Mouse (Mus musculus) thymus, adult 2 months (tissue): ENCODE results near the gene Smarcd2. TPM values are rescaled to one million over a fixed set of nuclear protein-coding genes. Genes with fewer than 3 reads are reported as not detected.
A peak's percentile ranks its signal among the peaks of the same experiment; 100 is the strongest.

Experiments
- DNase-seq: peaks from one replicate; pipeline ENCODE4 v3.0.0; 2021
- H3K27ac ChIP-seq: fragments of 200-500 bp; 2 replicates; pipeline ENCODE4 v1.5.1; 2012; ENCODE audit warnings: low read length, control low read depth; ENCODE audit not compliant: control insufficient read depth, insufficient read depth
- H3K27me3 ChIP-seq: fragments of 200-500 bp; 2 replicates; pipeline ENCODE4 v1.6.1; 2012; ENCODE audit warnings: mild to moderate bottlenecking, low read length, moderate library complexity, mixed read lengths; ENCODE audit not compliant: control insufficient read depth, insufficient read depth
- H3K36me3 ChIP-seq: fragments of 200-500 bp; 2 replicates; pipeline ENCODE4 v1.6.1; 2012; ENCODE audit warnings: mild to moderate bottlenecking, low read length, moderate library complexity; ENCODE audit not compliant: control insufficient read depth, insufficient read depth
- H3K4me1 ChIP-seq: fragments of 200-500 bp; replicated peaks from 2 replicates; pipeline ENCODE4 v1.6.1; 2012; ENCODE audit warnings: low read length; ENCODE audit not compliant: control insufficient read depth, insufficient read depth
- H3K4me3 ChIP-seq: fragments of 200-500 bp; 2 replicates; pipeline ENCODE4 v1.5.1; 2012; ENCODE audit warnings: mild to moderate bottlenecking, low read length, control low read depth, moderate library complexity; ENCODE audit not compliant: control insufficient read depth, insufficient read depth
- CTCF ChIP-seq: fragments of 200-500 bp; IDR thresholded peaks from 2 replicates; pipeline ENCODE4 v1.5.1; 2012; ENCODE audit warnings: mild to moderate bottlenecking, control low read depth, low read length, moderate library complexity, borderline replicate concordance; ENCODE audit not compliant: control insufficient read depth, poor library complexity, insufficient read depth; ENCODE audit errors: extremely low read depth
- POLR2A ChIP-seq: fragments of 200-500 bp; IDR thresholded peaks from 2 replicates; pipeline ENCODE4 v1.6.1; 2012; ENCODE audit warnings: mild to moderate bottlenecking, low read length, control low read depth, moderate library complexity; ENCODE audit not compliant: control insufficient read depth, poor library complexity, insufficient read depth; ENCODE audit errors: extremely low read depth
- WGBS: fragments of 180-500 bp; shearing (Covaris S2); methylation state at CpG from one replicate; pipeline ENCODE4 v1.1.7; 2018; 5-methylcytosine and 5-hydroxymethylcytosine counted together
- polyA plus RNA-seq: library from polyadenylated mRNA; depleted of rRNA; stranded (reverse); fragments of >200 nt; gene quantifications from 2 replicates; pipeline ENCODE4 v1.2.3, GENCODE M21; 2012; rRNA removed

Smarcd2 gene
- polyA plus RNA-seq, 1 experiment, result 570 TPM

GRCm38 (mm10) chr11:106216730-106217490 lies 55.9 kb downstream of the Smarcd2 start, which contains the start of gene Ddx42:
Gene Ddx42 (plus strand): TSS chr11:106216926.
- peak within 1 kb of the TSS; percentile 88 for H3K4me3 ChIP-seq
- under 1% methylated on average over 70 of the region's 70 CpGs for WGBS
- H3K36me3 ChIP-seq, result no peaks in the 10 kb centered on the region; the same call in none of the 2 replicates

GRCm38 (mm10) chr11:106215927-106216729 lies 56.6 kb downstream of the Smarcd2 start, which contains the start of gene Ccdc47:
Gene Ccdc47 (minus strand): TSS chr11:106216344.
- peak within 1 kb of the TSS; percentile 88 for H3K27ac ChIP-seq
- peaks cover 8% of the 10 kb centered on the region for H3K36me3 ChIP-seq
- DNase-seq, result peak; percentile 90
- TF ChIP-seq CTCF (0 out of 2 replicates have a peak, but pooled peaks have one; percentile 35), POLR2A (peak; percentile 82)
- H3K27me3 ChIP-seq, result no peaks in the 10 kb centered on the region
- WGBS, result under 1% methylated on average over 46 of the region's 46 CpGs
- H3K4me1 ChIP-seq, result peaks cover 9% of the 10 kb centered on the region; the same call in 1 of the 2 replicates
- peak within 1 kb of the TSS; percentile 88 for H3K4me3 ChIP-seq

More at GRCm38 (mm10) chr11:106216730-106217490, 55.9 kb downstream of the Smarcd2 start, which contains the start of gene Ddx42:
- Histone ChIP-seq H3K27ac (peak within 1 kb of the TSS; percentile 88), H3K27me3 (no peaks in the 10 kb centered on the region), H3K4me1 (peaks cover 9% of the 10 kb centered on the region; the same call in 1 of the 2 replicates)
- DNase-seq, result peak; percentile 88
- peak; percentile 83; the same call in 1 of the 2 replicates for TF ChIP-seq POLR2A
- TF ChIP-seq CTCF, result no peak

GRCm38 (mm10) chr11:106215450-106215859 lies 57.3 kb downstream of the Smarcd2 start:
- Histone ChIP-seq H3K4me3 (no peak overlapping the region), H3K36me3 (peaks cover 12% of the 10 kb centered on the region), H3K4me1 (peaks cover 9% of the 10 kb centered on the region; the same call in 1 of the 2 replicates), H3K27me3 (no peaks in the 10 kb centered on the region), H3K27ac (no peak overlapping the region)
- DNase-seq, result no peak
- TF ChIP-seq POLR2A (no peak), CTCF (no peak)
- WGBS, result 15% methylated on average over 7 of the region's 7 CpGs

GRCm38 (mm10) chr11:106214856-106215255 lies 57.9 kb downstream of the Smarcd2 start:
- no peak for DNase-seq
- no peaks in the 10 kb centered on the region for H3K27me3 ChIP-seq
- no peak overlapping the region for H3K4me3 ChIP-seq
- peaks cover 9% of the 10 kb centered on the region; the same call in 1 of the 2 replicates for H3K4me1 ChIP-seq
- WGBS, result 94% methylated on average over 5 of the region's 5 CpGs
- TF ChIP-seq CTCF, result no peak
- no peak for TF ChIP-seq POLR2A
- H3K27ac ChIP-seq, result no peak overlapping the region
- H3K36me3 ChIP-seq, result peaks cover 18% of the 10 kb centered on the region

Other genes with a start within 250 kb of the Smarcd2 start
- 79.1 and 85.0 TPM in 2 replicates for gene Dcaf7, start 236.1 kb downstream of the Smarcd2 start, polyA plus RNA-seq
- gene Taco1, start 206.9 kb downstream of the Smarcd2 start, polyA plus RNA-seq, result 14.9 and 18.4 TPM in 2 replicates
- gene Map3k3, start 188.4 kb downstream of the Smarcd2 start, polyA plus RNA-seq, result 45.6 and 46.0 TPM in 2 replicates
- not detected in 2 replicates for gene Gm10840, start 112.1 kb downstream of the Smarcd2 start, polyA plus RNA-seq
- 569 and 594 TPM in 2 replicates for gene Limd2, start 112.1 kb downstream of the Smarcd2 start, polyA plus RNA-seq
- gene Strada, start 70.8 kb downstream of the Smarcd2 start, polyA plus RNA-seq, result 40.3 and 40.5 TPM in 2 replicates
- 15.5 and 16.9 TPM in 2 replicates for gene Ccdc47, start 56.6 kb downstream of the Smarcd2 start, polyA plus RNA-seq
- gene Ddx42, start 56.0 kb downstream of the Smarcd2 start, polyA plus RNA-seq, result 16.7 and 19.9 TPM in 2 replicates
- gene Ftsj3, start 16.9 kb downstream of the Smarcd2 start, polyA plus RNA-seq, result 23.7 and 25.3 TPM in 2 replicates
- gene Psmc5, start 16.8 kb downstream of the Smarcd2 start, polyA plus RNA-seq, result 53.9 and 56.1 TPM in 2 replicates
- 0.42 and 0.47 TPM in 2 replicates for gene Tcam1, start 3.7 kb upstream of the Smarcd2 start, polyA plus RNA-seq
- 0.74 and 1.7 TPM in 2 replicates for gene Gh, start 28.9 kb upstream of the Smarcd2 start, polyA plus RNA-seq
- gene Cd79b, start 41.8 kb upstream of the Smarcd2 start, polyA plus RNA-seq, result 33.2 and 39.6 TPM in 2 replicates
- 0.92 and 1.2 TPM in 2 replicates for gene Scn4a, start 80.3 kb upstream of the Smarcd2 start, polyA plus RNA-seq
- gene Prr29, start 92.5 kb upstream of the Smarcd2 start, polyA plus RNA-seq, result 30.1 and 31.1 TPM in 2 replicates
- gene Icam2, start 115.1 kb upstream of the Smarcd2 start, polyA plus RNA-seq, result 185 and 222 TPM in 2 replicates
- gene Ern1, start 214.9 kb upstream of the Smarcd2 start, polyA plus RNA-seq, result 18.1 and 21.9 TPM in 2 replicates